Mouse (Mus musculus) forebrain, postnatal 0 days (tissue): Measurements from ENCODE around the gene Pon1. TPM values are rescaled to one million over a fixed set of nuclear protein-coding genes. Genes with fewer than 3 reads are reported as not detected.

Source experiments
- ATAC-seq: fragments of 200-750 bp; cut with Nextera tagmentation; 2 replicates; pipeline ENCODE4 v1.8.0; 2017; ENCODE audit warnings: mild to moderate bottlenecking, moderate library complexity
- DNase-seq: peaks from one replicate; pipeline ENCODE4 v3.0.0-alpha.2; 2015
- H3K27ac ChIP-seq: fragments of 300-500 bp; sonication (generic); 2 replicates; pipeline ENCODE4 v1.5.1; 2014; ENCODE audit warnings: low read depth, mild to moderate bottlenecking, antibody characterized with exemption, low read length, moderate library complexity, mixed read lengths
- H3K27me3 ChIP-seq: fragments of 300-500 bp; sonication (generic); 2 replicates; pipeline ENCODE4 v1.6.1; 2014; ENCODE audit warnings: mild to moderate bottlenecking, low read length, mixed read lengths; ENCODE audit not compliant: insufficient read depth
- H3K36me3 ChIP-seq: fragments of 300-500 bp; sonication (generic); 2 replicates; pipeline ENCODE4 v1.6.1; 2014; ENCODE audit warnings: mild to moderate bottlenecking, moderate library complexity; ENCODE audit not compliant: insufficient read depth
- H3K4me1 ChIP-seq: fragments of 300-500 bp; sonication (generic); 2 replicates; pipeline ENCODE4 v1.6.1; 2014; ENCODE audit warnings: antibody characterized with exemption; ENCODE audit not compliant: insufficient read depth
- H3K4me2 ChIP-seq: fragments of 300-500 bp; sonication (generic); 2 replicates; pipeline ENCODE4 v1.6.1; 2014; ENCODE audit warnings: low read depth, mild to moderate bottlenecking, moderate library complexity
- H3K4me3 ChIP-seq: fragments of 300-500 bp; sonication (generic); 2 replicates; pipeline ENCODE4 v1.5.1; 2014; ENCODE audit warnings: low read depth, low read length, mixed read lengths
- H3K9ac ChIP-seq: fragments of 300-500 bp; sonication (generic); 2 replicates; pipeline ENCODE4 v1.6.1; 2014; ENCODE audit warnings: mild to moderate bottlenecking
- H3K9me3 ChIP-seq: fragments of 300-500 bp; sonication (generic); 2 replicates; pipeline ENCODE4 v1.6.1; 2016; ENCODE audit warnings: low read length
- CTCF ChIP-seq: sonication (generic); IDR thresholded peaks from 2 replicates; pipeline ENCODE4 v1.5.1; 2016; ENCODE audit warnings: antibody characterized with exemption, control low read depth, low read depth
- WGBS: fragments of 180-500 bp; shearing (Covaris S2); extraction: QIAGEN DNeasy Blood & Tissue Kit; methylation state at CpG from one replicate; pipeline ENCODE4 v1.1.7; 2014; 5-methylcytosine and 5-hydroxymethylcytosine counted together
- polyA plus RNA-seq: library from polyadenylated mRNA; unstranded; fragments of >200 nt; fragmentation: Nextera tagmentation; extraction: Ambion mirVana; gene quantifications from 2 replicates; pipeline ENCODE4 v1.2.1, GENCODE M21; 2015
- total RNA-seq: library from RNA; depleted of rRNA; stranded (reverse); fragments of >200 nt; gene quantifications from 2 replicates; pipeline ENCODE4 v1.2.3, GENCODE M21; 2014; rRNA removed

The Pon1 gene
- total and polyA plus RNA-seq, 2 experiments from 2014 or later: 0.14 to 0.88 TPM

DNA sequence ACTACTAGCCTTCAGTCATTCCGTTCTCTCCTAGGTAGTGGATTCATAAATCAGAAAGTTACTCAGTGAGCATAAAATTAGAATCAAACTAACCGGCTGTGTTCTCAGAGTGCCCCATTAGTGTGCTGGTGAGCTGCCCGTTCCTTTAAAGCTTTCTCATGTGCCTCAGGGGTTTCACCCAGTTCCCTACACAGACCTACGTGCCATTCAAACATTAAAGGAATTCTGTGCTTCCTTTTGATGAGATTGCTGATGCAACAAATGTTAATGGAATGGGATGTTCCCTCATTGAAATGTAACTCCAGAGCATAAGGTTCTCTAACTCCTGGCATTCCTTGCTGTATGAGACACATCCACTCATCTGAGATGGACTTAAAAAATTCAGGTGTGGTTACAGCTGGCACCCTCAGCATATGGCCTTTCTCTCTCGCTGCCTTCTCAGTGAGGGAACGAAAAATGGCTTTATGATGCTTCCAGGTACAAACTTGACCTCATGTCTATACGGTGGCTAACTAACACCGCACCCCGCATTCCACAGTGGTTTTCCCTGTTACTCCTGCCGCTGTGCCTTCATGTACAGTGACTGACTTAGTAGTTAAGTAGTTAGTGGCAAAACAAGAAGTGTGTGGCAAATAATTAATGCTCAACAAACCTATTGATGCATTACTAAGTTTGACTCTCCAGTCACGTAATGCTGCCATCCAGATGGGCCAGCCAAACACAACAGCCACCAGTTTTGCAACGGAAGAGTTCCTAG lies 54.7 kb downstream of the Pon1 start:
- TF ChIP-seq CTCF: no peak
- Histone ChIP-seq H3K4me1 (no peaks in the 10 kb centered on the region), H3K36me3 (peaks cover 25% of the 10 kb centered on the region), H3K4me3 (no peak overlapping the region), H3K27ac (no peak overlapping the region), H3K9me3 (no peaks in the 10 kb centered on the region), H3K4me2 (no peak overlapping the region), H3K9ac (no peak overlapping the region), H3K27me3 (no peaks in the 10 kb centered on the region)
- ATAC-seq (no peak), DNase-seq (no peak)
- WGBS: 84% methylated on average over 12 of the region's 12 CpGs

GRCm38 (mm10) chr6:5136046-5136445 lies 57.7 kb downstream of the Pon1 start:
- no peak for DNase-seq
- 84% methylated on average over 6 of the region's 6 CpGs for WGBS
- no peaks in the 10 kb centered on the region for H3K9me3 ChIP-seq
- no peaks in the 10 kb centered on the region for H3K4me1 ChIP-seq
- no peak overlapping the region for H3K9ac ChIP-seq
- H3K27me3 ChIP-seq: no peaks in the 10 kb centered on the region
- H3K36me3 ChIP-seq: peaks cover 27% of the 10 kb centered on the region
- no peak overlapping the region for H3K27ac ChIP-seq
- H3K4me3 ChIP-seq: no peak overlapping the region
- H3K4me2 ChIP-seq: no peak overlapping the region
- TF ChIP-seq CTCF: no peak
- no peak for ATAC-seq

- 85% methylated on average over 6 of the region's 6 CpGs for WGBS
- Histone ChIP-seq H3K27ac (no peak overlapping the region), H3K4me1 (no peaks in the 10 kb centered on the region), H3K9ac (no peak overlapping the region), H3K4me3 (no peak overlapping the region), H3K27me3 (no peaks in the 10 kb centered on the region), H3K36me3 (peaks cover 27% of the 10 kb centered on the region), H3K9me3 (no peaks in the 10 kb centered on the region), H3K4me2 (no peak overlapping the region)
- DNase-seq: no peak
- TF ChIP-seq CTCF: no peak
- no peak for ATAC-seq
Measured at GRCm38 (mm10) chr6:5134986-5135385, 58.8 kb downstream of the Pon1 start.

- 73% methylated on average over 14 of the region's 14 CpGs for WGBS
- H3K9me3 ChIP-seq: no peaks in the 10 kb centered on the region
- H3K4me2 ChIP-seq: no peak overlapping the region
- no peak for TF ChIP-seq CTCF
- no peak overlapping the region for H3K27ac ChIP-seq
- peaks cover 7% of the 10 kb centered on the region for H3K36me3 ChIP-seq
- no peak for DNase-seq
- peak; percentile 20; the same call in 1 of the 2 replicates for ATAC-seq
- no peaks in the 10 kb centered on the region for H3K4me1 ChIP-seq
- no peak overlapping the region for H3K4me3 ChIP-seq
- no peak overlapping the region for H3K9ac ChIP-seq
- H3K27me3 ChIP-seq: no peaks in the 10 kb centered on the region
Measured at GRCm38 (mm10) chr6:5129364-5130093, 64.2 kb downstream of the Pon1 start.

DNA sequence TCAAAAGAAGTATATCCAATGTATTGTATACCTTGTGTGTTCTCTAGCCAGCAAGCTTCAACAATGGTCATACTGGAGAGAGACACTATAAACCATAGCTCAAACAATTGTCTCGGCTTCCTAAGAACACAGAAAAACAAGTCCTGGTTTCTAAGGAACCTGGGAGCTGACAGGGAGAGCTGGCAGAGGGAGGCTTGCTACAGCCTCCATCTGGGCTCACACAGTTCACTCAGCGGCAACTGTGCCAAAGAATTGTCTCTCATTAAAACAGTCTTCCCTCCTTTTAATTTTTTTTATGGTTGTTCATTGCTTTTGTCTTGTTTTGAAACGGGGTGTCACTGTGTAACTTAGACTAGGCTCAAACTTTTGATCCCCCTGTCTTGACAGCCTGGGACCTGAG lies 73.5 kb downstream of the Pon1 start:
- DNase-seq (peak; percentile 63), ATAC-seq (peak; percentile 88)
- 23% methylated on average over 3 of the region's 3 CpGs for WGBS
- no peak for TF ChIP-seq CTCF
- H3K9me3 ChIP-seq: no peaks in the 10 kb centered on the region
- H3K27ac ChIP-seq: no peak overlapping the region
- no peak overlapping the region for H3K9ac ChIP-seq
- peaks cover 9% of the 10 kb centered on the region; the same call in 1 of the 2 replicates for H3K36me3 ChIP-seq
- H3K4me2 ChIP-seq: no peak overlapping the region
- H3K4me3 ChIP-seq: no peak overlapping the region
- H3K27me3 ChIP-seq: no peaks in the 10 kb centered on the region
- no peaks in the 10 kb centered on the region for H3K4me1 ChIP-seq

- no peak for TF ChIP-seq CTCF
- Histone ChIP-seq H3K36me3 (peaks cover 11% of the 10 kb centered on the region; the same call in 1 of the 2 replicates), H3K4me3 (no peak overlapping the region), H3K4me1 (no peaks in the 10 kb centered on the region), H3K9me3 (no peaks in the 10 kb centered on the region), H3K27ac (no peak overlapping the region), H3K27me3 (no peaks in the 10 kb centered on the region), H3K9ac (no peak overlapping the region), H3K4me2 (no peak overlapping the region)
- no peak for ATAC-seq
- DNase-seq: no peak
- WGBS: 88% methylated on average over 15 of the region's 15 CpGs
Measured at GRCm38 (mm10) chr6:5119181-5119910, 74.4 kb downstream of the Pon1 start.

Other genes with a start within 250 kb of the Pon1 start
- gene Pon3, start 62.3 kb upstream of the Pon1 start, total RNA-seq: 1.5 and 3.9 TPM in 2 replicates
- gene Pon3, start 62.3 kb upstream of the Pon1 start, polyA plus RNA-seq: 3.0 and 4.7 TPM in 2 replicates
- 14.7 and 16.8 TPM in 2 replicates for gene Pon2, start 104.5 kb upstream of the Pon1 start, total RNA-seq
- 12.8 and 29.1 TPM in 2 replicates for gene Pon2, start 104.5 kb upstream of the Pon1 start, polyA plus RNA-seq
- 7.5 and 16.3 TPM in 2 replicates for gene Asb4, start 189.4 kb upstream of the Pon1 start, total RNA-seq
- 5.9 and 10.5 TPM in 2 replicates for gene Asb4, start 189.4 kb upstream of the Pon1 start, polyA plus RNA-seq